Mouse (Mus musculus): ENCODE data around the gene Mog. TPM values are rescaled to one million over a fixed set of nuclear protein-coding genes. Genes with fewer than 3 reads are reported as not detected.

Gene Mog
- polyA plus RNA-seq, 1 experiment from 2014 or later = 0.22 TPM

GRCm38 (mm10) chr17:37051745-37052144 is 28.5 kb upstream of the Mog start:
- Histone ChIP-seq H3K9ac (no peak overlapping the region; the same call in 1 of the 2 replicates), H3K27me3 (peaks cover 10% of the 10 kb centered on the region), H3K36me3 (peaks cover 40% of the 10 kb centered on the region), H3K4me1 (peaks cover 38% of the 10 kb centered on the region), H3K4me3 (0 out of 2 replicates have a peak overlapping the region, but pooled peaks have one; percentile 72), H3K27ac (no peak overlapping the region), H3K4me2 (replicated peaks) (peak overlapping the region; percentile 93), H3K9me3 (no peaks in the 10 kb centered on the region)
- 50% methylated on average over 4 of the region's 4 CpGs for WGBS
- no peak for ATAC-seq (ENCODE audit: low FRiP score, low read depth)

GRCm38 (mm10) chr17:37050876-37051275 is 27.7 kb upstream of the Mog start:
- H3K4me1 ChIP-seq = peaks cover 40% of the 10 kb centered on the region
- H3K4me2 ChIP-seq (replicated peaks) = peak overlapping the region; percentile 93
- H3K4me3 ChIP-seq = peak overlapping the region; percentile 72
- H3K27ac ChIP-seq = no peak overlapping the region; the same call in 1 of the 2 replicates
- WGBS = 2% methylated on average over 27 of the region's 27 CpGs
- H3K27me3 ChIP-seq = peaks cover 10% of the 10 kb centered on the region
- H3K36me3 ChIP-seq = peaks cover 31% of the 10 kb centered on the region
- peak overlapping the region; percentile 87 for H3K9ac ChIP-seq
- ATAC-seq (ENCODE audit: low FRiP score, low read depth) = peak; percentile 6; the same call in 1 of the 2 replicates
- no peaks in the 10 kb centered on the region for H3K9me3 ChIP-seq

- peaks cover 40% of the 10 kb centered on the region for H3K4me1 ChIP-seq
- H3K9ac ChIP-seq = peak overlapping the region; percentile 87
- peak overlapping the region; percentile 93 for H3K4me2 ChIP-seq (replicated peaks)
- WGBS = 1% methylated on average over 22 of the region's 22 CpGs
- peaks cover 27% of the 10 kb centered on the region for H3K36me3 ChIP-seq
- no peaks in the 10 kb centered on the region for H3K9me3 ChIP-seq
- H3K27ac ChIP-seq = peak overlapping the region; percentile 63; the same call in 1 of the 2 replicates
- peak; percentile 60 for ATAC-seq (ENCODE audit: low FRiP score, low read depth)
- peaks cover 10% of the 10 kb centered on the region for H3K27me3 ChIP-seq
- H3K4me3 ChIP-seq = peak overlapping the region; percentile 72
Observed at GRCm38 (mm10) chr17:37050399-37050798, 27.2 kb upstream of the Mog start.

GRCm38 (mm10) chr17:37049570-37050310 is 26.5 kb upstream of the Mog start:
- Histone ChIP-seq H3K4me1 (peaks cover 45% of the 10 kb centered on the region), H3K4me3 (peak overlapping the region; percentile 72), H3K27ac (peak overlapping the region; percentile 63; the same call in 1 of the 2 replicates), H3K4me2 (replicated peaks) (peak overlapping the region; percentile 93), H3K36me3 (peaks cover 20% of the 10 kb centered on the region), H3K27me3 (peaks cover 10% of the 10 kb centered on the region), H3K9me3 (no peaks in the 10 kb centered on the region), H3K9ac (peak overlapping the region; percentile 87)
- 3% methylated on average over 39 of the region's 39 CpGs for WGBS
- peak; percentile 13; the same call in 1 of the 2 replicates for ATAC-seq (ENCODE audit: low FRiP score, low read depth)

GRCm38 (mm10) chr17:37048383-37048782 is 25.2 kb upstream of the Mog start:
- no peak overlapping the region for H3K4me3 ChIP-seq
- no peak overlapping the region for H3K9ac ChIP-seq

GRCm38 (mm10) chr17:37047981-37048380 is 24.8 kb upstream of the Mog start:
- Histone ChIP-seq H3K4me1 (peaks cover 45% of the 10 kb centered on the region), H3K4me3 (peak overlapping the region; percentile 84; the same call in 1 of the 2 replicates), H3K9me3 (no peaks in the 10 kb centered on the region), H3K27me3 (peaks cover 10% of the 10 kb centered on the region), H3K36me3 (peaks cover 6% of the 10 kb centered on the region; the same call in 1 of the 2 replicates), H3K27ac (no peak overlapping the region), H3K9ac (no peak overlapping the region), H3K4me2 (replicated peaks) (0 out of 2 replicates have a peak overlapping the region, but pooled peaks have one; percentile 14)
- 19% methylated on average over 3 of the region's 3 CpGs for WGBS
- no peak for ATAC-seq (ENCODE audit: low FRiP score, low read depth)

More at GRCm38 (mm10) chr17:37048383-37048782, 25.2 kb upstream of the Mog start:
- H3K36me3 ChIP-seq = peaks cover 6% of the 10 kb centered on the region; the same call in 1 of the 2 replicates
- no peak overlapping the region for H3K27ac ChIP-seq
- H3K4me2 ChIP-seq (replicated peaks) = 0 out of 2 replicates have a peak overlapping the region, but pooled peaks have one; percentile 14
- ATAC-seq (ENCODE audit: low FRiP score, low read depth) = no peak
- peaks cover 10% of the 10 kb centered on the region for H3K27me3 ChIP-seq
- H3K4me1 ChIP-seq = peaks cover 45% of the 10 kb centered on the region
- no peaks in the 10 kb centered on the region for H3K9me3 ChIP-seq
- WGBS = 77% methylated on average over 7 of the region's 7 CpGs

GRCm38 (mm10) chr17:37047332-37047976 is 24.3 kb upstream of the Mog start:
- Histone ChIP-seq H3K27me3 (peaks cover 10% of the 10 kb centered on the region), H3K9ac (peak overlapping the region; percentile 94; the same call in 1 of the 2 replicates), H3K27ac (no peak overlapping the region), H3K4me2 (replicated peaks) (peak overlapping the region; percentile 90), H3K4me1 (peaks cover 45% of the 10 kb centered on the region), H3K36me3 (0 out of 2 replicates have a peak, but pooled peaks cover 4% of the 10 kb centered on the region), H3K9me3 (no peaks in the 10 kb centered on the region), H3K4me3 (peak overlapping the region; percentile 84)
- ATAC-seq (ENCODE audit: low FRiP score, low read depth) = no peak
- WGBS = 18% methylated on average over 19 of the region's 19 CpGs

- H3K9me3 ChIP-seq = no peaks in the 10 kb centered on the region
- peak; percentile 69 for ATAC-seq (ENCODE audit: low FRiP score, low read depth)
- H3K27me3 ChIP-seq = peaks cover 10% of the 10 kb centered on the region
- H3K4me3 ChIP-seq = peak overlapping the region; percentile 84
- H3K27ac ChIP-seq = peak overlapping the region; percentile 87
- peak overlapping the region; percentile 90 for H3K4me2 ChIP-seq (replicated peaks)
- peaks cover 43% of the 10 kb centered on the region for H3K4me1 ChIP-seq
- WGBS = 0% methylated on average over 37 of the region's 58 CpGs
- peak overlapping the region; percentile 94 for H3K9ac ChIP-seq
- 0 out of 2 replicates have a peak, but pooled peaks cover 3% of the 10 kb centered on the region for H3K36me3 ChIP-seq
Observed at GRCm38 (mm10) chr17:37046312-37047112, 23.3 kb upstream of the Mog start.

GRCm38 (mm10) chr17:37045611-37046311 is 22.6 kb upstream of the Mog start, which contains the start of gene Gabbr1:
Gabbr1 (plus strand) TSS chr17:37045966.
- Histone ChIP-seq H3K9me3 (no peaks in the 10 kb centered on the region), H3K4me2 (replicated peaks) (peak within 1 kb of the TSS; percentile 90), H3K36me3 (0 out of 2 replicates have a peak, but pooled peaks cover 3% of the 10 kb centered on the region), H3K4me3 (peak within 1 kb of the TSS; percentile 84), H3K9ac (peak within 1 kb of the TSS; percentile 94), H3K27me3 (peaks cover 10% of the 10 kb centered on the region), H3K4me1 (peaks cover 35% of the 10 kb centered on the region), H3K27ac (peak within 1 kb of the TSS; percentile 87)
- peak; percentile 83 for ATAC-seq (ENCODE audit: low FRiP score, low read depth)
- under 1% methylated on average over 44 of the region's 55 CpGs for WGBS

GRCm38 (mm10) chr17:37044651-37045244 is 21.6 kb upstream of the Mog start:
- H3K9ac ChIP-seq = peak overlapping the region; percentile 94; the same call in 1 of the 2 replicates
- peaks cover 30% of the 10 kb centered on the region for H3K4me1 ChIP-seq
- H3K27me3 ChIP-seq = peaks cover 10% of the 10 kb centered on the region
- no peak for ATAC-seq (ENCODE audit: low FRiP score, low read depth)
- WGBS = 66% methylated on average over 7 of the region's 7 CpGs
- peak overlapping the region; percentile 87; the same call in 1 of the 2 replicates for H3K27ac ChIP-seq
- H3K4me3 ChIP-seq = peak overlapping the region; percentile 84
- peak overlapping the region; percentile 90 for H3K4me2 ChIP-seq (replicated peaks)
- H3K36me3 ChIP-seq = 0 out of 2 replicates have a peak, but pooled peaks cover 3% of the 10 kb centered on the region
- H3K9me3 ChIP-seq = no peaks in the 10 kb centered on the region

Data from limb, embryonic 13.5 days (tissue).